Mouse (Mus musculus) limb, embryonic 14.5 days (tissue): ENCODE data around the gene Gcnt2. TPM values are rescaled to one million over a fixed set of nuclear protein-coding genes. Genes with fewer than 3 reads are reported as not detected.
A peak's percentile ranks its signal among the peaks of the same experiment; 100 is the strongest.
"Not testable (repeated sequence)": the region's sequence is repeated elsewhere in the genome, so short reads cannot be mapped to it uniquely, and the experiment has no call there.

Experiments used
- ATAC-seq: fragments of 200-750 bp; cut with Nextera tagmentation; 2 replicates; pipeline ENCODE4 v1.8.0; 2017; ENCODE audit warnings: low read depth, moderate number of reproducible peaks, moderate TSS enrichment; ENCODE audit not compliant: low FRiP score
- DNase-seq: peaks from one replicate; pipeline ENCODE4 v3.0.0-alpha.2; 2015; ENCODE audit warnings: low spot score
- H3K27ac ChIP-seq: fragments of 300-500 bp; sonication (generic); replicated peaks from 2 replicates; pipeline ENCODE4 v1.5.1; 2014; ENCODE audit warnings: low read depth, mild to moderate bottlenecking, low read length, moderate library complexity, mixed read lengths
- H3K27me3 ChIP-seq: fragments of 300-500 bp; sonication (generic); 2 replicates; pipeline ENCODE4 v1.6.1; 2014; ENCODE audit warnings: low read length, mixed read lengths; ENCODE audit not compliant: control insufficient read depth, insufficient read depth
- H3K36me3 ChIP-seq: fragments of 300-500 bp; sonication (generic); 2 replicates; pipeline ENCODE4 v1.6.1; 2014; ENCODE audit warnings: mild to moderate bottlenecking, low read length, moderate library complexity, mixed read lengths; ENCODE audit not compliant: control insufficient read depth, insufficient read depth
- H3K4me1 ChIP-seq: fragments of 300-500 bp; sonication (generic); 2 replicates; pipeline ENCODE4 v1.6.1; 2014; ENCODE audit warnings: antibody characterized with exemption, low read length, mixed read lengths; ENCODE audit not compliant: control insufficient read depth, insufficient read depth
- H3K4me2 ChIP-seq: fragments of 300-500 bp; sonication (generic); replicated peaks from 2 replicates; pipeline ENCODE4 v1.6.1; 2014; ENCODE audit warnings: low read depth, mild to moderate bottlenecking, low read length, moderate library complexity; ENCODE audit not compliant: severe bottlenecking
- H3K4me3 ChIP-seq: fragments of 300-500 bp; sonication (generic); replicated peaks from 2 replicates; pipeline ENCODE4 v1.5.1; 2014; ENCODE audit warnings: low read length
- H3K9ac ChIP-seq: fragments of 300-500 bp; sonication (generic); 2 replicates; pipeline ENCODE4 v1.6.1; 2014; ENCODE audit warnings: mild to moderate bottlenecking, low read depth, low read length, moderate library complexity; ENCODE audit not compliant: severe bottlenecking
- H3K9me3 ChIP-seq: fragments of 300-500 bp; sonication (generic); 2 replicates; pipeline ENCODE4 v1.6.1; 2016; ENCODE audit warnings: low read length; ENCODE audit not compliant: control insufficient read depth
- POLR2A ChIP-seq: fragments of 200-500 bp; IDR thresholded peaks from 2 replicates; pipeline ENCODE4 v1.8.0; 2012; ENCODE audit warnings: inconsistent platforms, mild to moderate bottlenecking, moderate library complexity, borderline replicate concordance; ENCODE audit not compliant: insufficient read depth, insufficient read length; ENCODE audit errors: extremely low read depth
- WGBS: fragments of 180-500 bp; shearing (Covaris S2); extraction: QIAGEN DNeasy Blood & Tissue Kit; methylation state at CpG from one replicate; pipeline ENCODE4 v1.1.7; 2014; 5-methylcytosine and 5-hydroxymethylcytosine counted together
- polyA plus RNA-seq, 2 experiments: library from polyadenylated mRNA; depleted of rRNA in 1 of 2; stranded (reverse) in 1 of 2; unstranded in 1 of 2; fragments of >200 nt; fragmentation: Nextera tagmentation in 1 of 2; extraction: Ambion mirVana in 1 of 2; gene quantifications; 2 replicates each; pipeline versions ENCODE4 v1.2.1 to v1.2.3; 2012 to 2014

The Gcnt2 gene
- polyA plus RNA-seq, 2 experiments = 1.7 to 2.5 TPM

DNA sequence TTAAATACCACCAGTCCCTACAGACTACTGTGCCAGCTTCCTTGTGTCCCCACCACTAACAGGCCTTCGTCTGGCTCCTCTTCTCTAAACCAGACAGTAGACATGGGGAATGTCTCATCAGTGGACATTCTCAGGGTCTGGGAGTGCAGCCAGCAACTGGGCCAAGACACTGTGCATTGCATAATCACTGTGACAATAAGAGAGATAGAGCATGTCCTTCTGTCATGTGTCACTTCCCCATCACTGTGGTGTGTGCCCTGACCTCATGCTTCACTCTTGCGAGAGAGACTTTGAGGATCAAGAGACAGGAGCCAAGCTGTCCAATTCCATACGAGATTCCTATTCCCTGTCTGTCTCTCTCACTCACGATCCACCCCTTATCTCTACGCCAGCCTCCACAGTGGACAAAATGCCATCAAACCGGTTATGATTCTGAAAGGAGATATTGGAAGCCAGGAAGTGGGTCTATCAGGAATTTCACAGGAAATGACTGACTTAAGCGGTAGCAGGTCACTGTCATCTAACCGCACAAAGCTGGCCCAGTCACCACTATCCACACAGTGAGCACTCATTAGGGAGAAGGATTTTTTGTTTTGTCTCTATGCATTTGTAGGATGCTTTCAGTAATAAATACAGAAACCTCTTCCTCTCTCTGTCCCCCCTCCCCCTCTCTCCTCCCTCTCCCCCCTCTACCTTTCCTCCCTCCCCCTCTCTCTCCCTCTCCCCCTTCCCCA is 61.9 kb downstream of the Gcnt2 start:
- no peak for TF ChIP-seq POLR2A
- no peak overlapping the region for H3K27ac ChIP-seq
- no peak overlapping the region for H3K4me3 ChIP-seq
- no peak for ATAC-seq
- 76% methylated on average over 8 of the region's 8 CpGs for WGBS
- no peak overlapping the region for H3K9ac ChIP-seq
- DNase-seq = no peak
- H3K9me3 ChIP-seq = no peaks in the 10 kb centered on the region
- peaks cover 10% of the 10 kb centered on the region for H3K4me1 ChIP-seq
- H3K27me3 ChIP-seq = 0 out of 2 replicates have a peak, but pooled peaks cover 10% of the 10 kb centered on the region
- H3K4me2 ChIP-seq = no peak overlapping the region
- no peaks in the 10 kb centered on the region for H3K36me3 ChIP-seq

DNA sequence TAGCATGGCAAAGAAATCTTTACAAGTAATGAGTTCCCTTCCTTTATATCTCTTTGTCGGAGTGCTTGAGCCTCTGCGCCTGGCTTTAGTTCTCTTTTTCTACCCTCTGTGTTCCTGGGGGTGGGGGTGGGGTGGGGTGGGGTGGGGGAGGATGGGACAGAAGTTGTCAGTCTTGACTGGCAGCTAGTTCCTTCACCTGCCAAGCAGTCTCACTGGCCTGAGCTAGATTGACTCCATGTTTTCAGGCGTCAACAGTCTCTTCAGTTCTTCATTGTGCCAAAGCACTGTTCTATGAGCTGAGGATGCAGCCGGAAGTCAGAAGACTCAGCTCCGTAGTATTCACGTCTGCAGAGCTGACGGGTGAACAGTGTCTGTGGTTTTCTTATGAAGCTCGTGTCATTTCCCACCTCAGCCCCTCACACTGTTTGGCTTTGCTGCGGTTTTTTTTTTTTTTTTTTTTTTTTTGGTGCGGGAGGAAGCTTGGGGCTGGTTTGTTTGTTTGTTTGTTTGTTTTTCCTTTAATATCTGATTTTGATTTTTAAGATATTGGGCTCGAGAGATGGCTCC is 62.8 kb downstream of the Gcnt2 start:
- DNase-seq (no peak), ATAC-seq (no peak)
- no peak overlapping the region for H3K4me3 ChIP-seq
- no peaks in the 10 kb centered on the region for H3K9me3 ChIP-seq
- no peak overlapping the region for H3K4me2 ChIP-seq
- H3K4me1 ChIP-seq = peaks cover 6% of the 10 kb centered on the region; the same call in 1 of the 2 replicates
- H3K36me3 ChIP-seq = no peaks in the 10 kb centered on the region
- TF ChIP-seq POLR2A = no peak
- 0 out of 2 replicates have a peak, but pooled peaks cover 10% of the 10 kb centered on the region for H3K27me3 ChIP-seq
- no peak overlapping the region for H3K27ac ChIP-seq
- 78% methylated on average over 11 of the region's 11 CpGs for WGBS
- no peak overlapping the region for H3K9ac ChIP-seq

DNA sequence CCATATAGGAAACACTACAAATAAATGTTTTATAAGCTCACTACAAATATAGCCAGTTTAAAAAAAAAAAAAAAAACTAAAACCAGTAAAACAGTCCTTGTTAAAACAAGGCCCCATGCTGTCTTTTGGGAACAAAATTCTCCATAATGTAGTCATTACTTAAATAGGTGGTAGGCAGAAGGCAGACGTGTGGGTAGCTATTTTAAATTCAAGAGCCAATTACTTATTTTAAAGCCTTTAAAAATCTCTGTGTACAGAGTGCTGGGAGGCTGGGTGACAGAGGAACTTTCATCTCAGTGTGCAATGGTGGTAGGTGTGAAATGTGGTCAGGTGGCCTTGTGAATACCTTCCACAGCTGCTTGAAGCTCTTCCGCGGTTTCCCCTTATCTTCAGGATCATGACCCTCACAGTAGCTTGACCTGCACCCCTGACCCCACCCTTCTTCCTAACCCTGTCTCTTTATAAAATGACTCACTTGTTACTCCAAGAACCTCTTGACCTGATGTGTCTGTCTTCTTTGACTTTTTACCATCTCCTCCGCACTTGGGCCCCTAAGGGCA is 64.3 kb downstream of the Gcnt2 start:
- H3K27ac ChIP-seq = no peak overlapping the region
- H3K27me3 ChIP-seq = 0 out of 2 replicates have a peak, but pooled peaks cover 6% of the 10 kb centered on the region
- H3K4me2 ChIP-seq = no peak overlapping the region
- WGBS = 33% methylated on average over 4 of the region's 4 CpGs
- no peak for TF ChIP-seq POLR2A
- H3K4me1 ChIP-seq = no peaks in the 10 kb centered on the region
- DNase-seq (no peak), ATAC-seq (no peak)
- H3K9me3 ChIP-seq = no peaks in the 10 kb centered on the region
- H3K9ac ChIP-seq = no peak overlapping the region
- H3K4me3 ChIP-seq = no peak overlapping the region
- no peaks in the 10 kb centered on the region for H3K36me3 ChIP-seq

DNA sequence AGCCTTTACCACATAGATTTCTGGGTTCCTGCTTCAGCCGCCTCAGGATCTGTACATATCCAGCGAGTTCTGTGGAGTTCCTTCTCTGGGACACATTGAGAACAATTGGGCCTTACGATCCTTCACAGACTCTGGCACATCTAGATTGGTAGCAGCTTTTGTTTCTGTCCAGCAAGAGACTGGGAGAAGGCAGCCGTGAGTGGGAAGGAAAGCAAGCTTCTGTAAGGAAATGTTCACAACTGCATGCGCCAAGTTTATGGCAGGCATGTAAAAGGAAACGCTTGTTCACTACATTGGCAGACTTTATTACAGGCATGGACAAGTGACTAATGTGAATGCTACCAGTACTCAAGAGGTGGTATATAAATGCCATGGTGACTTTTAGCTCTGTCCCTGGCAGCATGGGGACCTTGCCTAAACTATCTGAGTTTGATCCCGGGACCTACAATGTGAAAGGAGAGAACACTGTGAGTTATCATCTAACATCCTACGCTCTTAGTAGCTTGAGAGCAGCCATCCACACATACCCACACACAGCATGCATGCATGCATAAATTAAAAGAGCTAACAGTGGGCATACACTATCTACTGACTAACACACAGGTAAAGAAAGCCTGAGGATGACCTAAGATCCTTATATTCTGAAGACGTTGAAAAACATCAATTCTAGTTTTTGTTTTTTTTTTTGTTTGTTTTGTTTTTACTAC is 68.8 kb downstream of the Gcnt2 start:
- Histone ChIP-seq H3K4me3 (no peak overlapping the region), H3K27ac (no peak overlapping the region), H3K9me3 (no peaks in the 10 kb centered on the region), H3K4me2 (no peak overlapping the region), H3K4me1 (no peaks in the 10 kb centered on the region), H3K36me3 (no peaks in the 10 kb centered on the region), H3K27me3 (no peaks in the 10 kb centered on the region), H3K9ac (no peak overlapping the region)
- no peak for TF ChIP-seq POLR2A
- DNase-seq (no peak), ATAC-seq (no peak)
- 64% methylated on average over 9 of the region's 9 CpGs for WGBS

DNA sequence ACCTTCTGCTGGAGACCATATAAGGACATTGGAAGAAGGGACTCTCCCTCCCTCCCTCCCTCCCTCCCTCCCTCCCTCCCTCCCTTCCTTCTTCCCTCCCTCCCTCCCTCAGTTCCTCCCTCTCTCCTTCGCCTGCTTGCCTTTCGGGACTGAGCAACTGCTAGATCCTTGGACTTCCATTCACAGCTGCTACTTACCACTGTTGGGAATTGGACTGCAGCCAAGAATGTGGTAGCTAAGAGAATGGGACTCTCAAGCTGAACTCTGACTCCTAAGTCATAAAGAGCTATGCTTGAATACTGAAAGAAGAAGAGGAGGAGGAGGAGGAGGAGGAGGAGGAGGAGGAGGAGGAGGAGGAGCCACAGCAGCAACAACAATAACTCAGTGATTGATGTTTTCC is 72.3 kb downstream of the Gcnt2 start:
- H3K9ac ChIP-seq, H3K4me3 ChIP-seq, H3K36me3 ChIP-seq, H3K4me1 ChIP-seq, H3K9me3 ChIP-seq, H3K27ac ChIP-seq, H3K4me2 ChIP-seq, H3K27me3 ChIP-seq: not testable (repeated sequence)
- peak; percentile 87 for DNase-seq
- WGBS = no CpG with 5 or more reads among the region's 2 CpGs
- peak; percentile 65 for ATAC-seq
